Mouse (Mus musculus) adrenal gland (tissue): ENCODE measurements around the gene Elmo1.

Source experiments
- intact Hi-C: fragments of 180-260 bp; cut with DNase I; formaldehyde crosslinking; loops from one replicate; pipeline ENCODE4 v1.15.1; 2025

Elmo1 gene

DNA sequence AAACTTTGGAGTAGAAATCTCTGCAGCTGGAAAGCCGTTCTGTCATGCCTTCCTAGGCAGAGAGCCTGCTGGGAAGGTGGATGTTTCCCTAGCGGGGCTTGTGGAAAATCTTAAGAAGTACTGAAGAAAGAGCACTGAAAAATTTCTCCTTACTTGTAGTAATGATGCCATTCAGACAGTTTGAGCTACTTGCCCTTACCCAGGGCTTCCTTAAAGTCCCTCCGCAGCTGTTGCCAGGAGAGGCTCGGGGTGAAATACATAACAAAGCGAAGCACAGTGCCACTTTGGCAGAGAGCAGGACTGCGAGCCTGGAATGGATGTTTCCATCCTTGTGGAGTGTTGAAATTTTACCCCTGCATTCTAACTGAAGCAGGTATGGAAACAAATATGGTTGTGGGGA is 164.5 kb downstream of the Elmo1 start:
- intact Hi-C loops, result no loop called here

DNA sequence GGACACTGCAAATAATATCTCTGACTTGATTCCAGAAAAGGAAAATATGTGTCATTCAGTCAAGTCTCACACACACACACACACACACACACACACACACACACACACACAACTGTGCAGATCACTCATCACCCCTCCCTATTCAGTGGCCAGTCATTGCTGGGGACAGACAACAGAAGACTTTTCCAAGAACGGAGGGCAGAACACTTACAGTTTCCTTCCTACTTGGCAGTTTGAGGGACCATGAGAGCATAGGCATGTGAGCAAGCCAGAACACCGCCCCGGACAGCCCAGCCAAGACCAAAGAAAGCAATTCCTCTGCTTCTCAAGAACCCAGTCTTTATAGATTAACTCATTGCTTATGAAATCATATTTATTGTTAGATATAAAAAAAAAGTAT is 165.0 kb downstream of the Elmo1 start:
- intact Hi-C loops, result no loop called here

DNA sequence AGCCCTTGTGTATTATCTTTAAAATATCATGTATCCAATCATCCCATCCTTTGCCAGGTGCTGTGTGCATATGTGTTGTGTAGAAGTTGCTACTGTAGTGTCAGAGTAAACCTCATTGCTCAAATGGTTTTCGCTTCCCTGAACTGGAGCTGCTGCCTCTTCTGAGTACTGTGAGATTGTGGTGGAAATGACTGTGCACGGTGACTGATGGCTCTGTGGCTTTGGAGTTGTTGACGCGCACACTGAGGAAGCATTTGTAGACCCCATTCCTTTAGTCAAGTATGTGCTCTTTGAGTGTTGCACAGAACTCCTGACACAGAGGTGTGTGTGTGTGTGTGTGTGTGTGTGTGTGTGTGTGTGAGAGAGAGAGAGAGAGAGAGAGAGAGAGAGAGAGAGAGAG is 166.2 kb downstream of the Elmo1 start:
- intact Hi-C loops, result no loop called here

DNA sequence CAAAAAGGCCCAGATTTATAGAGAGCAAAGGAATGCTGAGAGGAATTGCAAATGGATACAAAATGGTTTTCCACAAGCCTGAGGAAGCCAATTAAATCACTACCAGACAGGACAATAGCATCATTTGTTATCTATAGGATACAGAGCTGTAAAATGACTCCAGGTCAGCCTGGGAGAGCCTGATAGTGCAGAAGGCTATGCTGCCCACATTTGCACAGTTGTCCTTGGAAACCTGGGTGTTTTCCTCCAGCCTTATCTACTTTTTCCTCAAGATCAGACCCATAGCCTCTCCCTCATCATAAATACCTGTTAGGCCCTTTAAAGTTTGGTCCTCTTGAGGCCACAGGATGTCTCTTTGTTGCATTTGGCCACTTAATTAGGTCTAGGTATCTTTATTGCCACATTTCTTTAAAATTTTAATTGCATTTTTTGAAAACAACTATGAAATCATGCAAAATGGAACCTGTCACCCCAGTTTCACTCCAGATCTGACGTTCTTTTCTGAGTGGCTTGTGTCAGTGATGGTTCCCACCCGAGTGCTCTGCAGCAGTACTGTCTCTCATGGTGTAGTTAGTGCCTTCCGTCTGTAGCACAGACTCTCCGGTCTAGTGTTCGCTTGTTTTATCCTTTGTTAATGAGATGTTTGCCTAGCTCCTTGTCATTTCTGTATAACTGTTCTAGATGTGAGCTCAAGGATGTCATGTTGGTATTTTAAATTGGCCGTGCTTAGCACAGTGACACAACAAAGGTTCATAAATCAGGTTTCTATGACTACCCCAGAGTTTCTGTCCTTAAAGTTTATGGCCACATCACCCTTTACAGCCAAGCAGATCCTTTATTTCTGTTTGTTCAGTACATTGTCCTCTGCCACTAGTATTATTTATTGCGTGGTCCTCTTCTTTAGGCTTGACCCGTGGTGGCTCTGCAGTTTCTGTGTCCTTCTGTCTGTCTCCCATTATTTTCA is 167.4 kb downstream of the Elmo1 start:
- intact Hi-C loops, result no loop called here

DNA sequence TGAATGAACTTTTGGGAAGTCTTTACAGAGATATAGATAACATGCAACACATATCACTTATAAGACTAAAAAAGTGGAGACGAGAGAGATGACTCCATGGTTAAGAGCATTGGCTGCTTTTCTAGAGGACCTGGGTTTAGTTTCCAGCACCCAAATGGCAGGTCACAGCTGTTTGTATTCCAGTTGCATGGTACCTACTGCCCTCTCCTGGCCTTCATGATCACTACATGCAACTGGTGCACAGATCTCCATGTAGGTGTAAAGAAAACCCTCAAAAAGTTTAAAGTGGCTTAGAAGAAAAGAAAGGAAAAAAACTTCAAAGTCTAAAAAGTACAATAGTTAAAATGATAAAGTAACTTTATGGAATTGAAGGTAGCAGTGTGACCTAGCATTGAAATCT is 172.8 kb downstream of the Elmo1 start:
- intact Hi-C loops, result no loop called here

DNA sequence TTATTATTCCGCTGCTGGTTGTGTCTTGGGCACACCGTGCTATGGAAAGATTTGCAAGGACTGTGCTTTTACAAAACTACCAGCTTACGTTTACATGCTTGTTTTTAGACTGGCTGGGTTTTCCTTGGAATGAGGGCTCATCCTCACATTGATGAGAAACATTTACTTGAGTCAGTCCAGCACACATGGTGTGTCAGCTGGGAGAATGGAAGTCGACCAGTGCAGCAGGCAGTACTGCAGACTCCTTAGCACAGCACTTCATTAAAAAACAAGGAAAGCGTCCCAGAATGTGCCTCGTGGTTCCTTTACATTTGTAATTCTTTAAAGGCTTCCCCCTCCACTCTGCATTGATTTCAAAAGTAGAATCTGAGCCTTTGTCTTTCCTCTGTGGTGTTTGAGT is 179.8 kb downstream of the Elmo1 start:
- intact Hi-C loops, result loop anchor here (2.0 to 5.0 kb wide), 3 partner anchors 178 to 573 kb away; partner anchors contain the start of genes Elmo1 and Nme8

DNA sequence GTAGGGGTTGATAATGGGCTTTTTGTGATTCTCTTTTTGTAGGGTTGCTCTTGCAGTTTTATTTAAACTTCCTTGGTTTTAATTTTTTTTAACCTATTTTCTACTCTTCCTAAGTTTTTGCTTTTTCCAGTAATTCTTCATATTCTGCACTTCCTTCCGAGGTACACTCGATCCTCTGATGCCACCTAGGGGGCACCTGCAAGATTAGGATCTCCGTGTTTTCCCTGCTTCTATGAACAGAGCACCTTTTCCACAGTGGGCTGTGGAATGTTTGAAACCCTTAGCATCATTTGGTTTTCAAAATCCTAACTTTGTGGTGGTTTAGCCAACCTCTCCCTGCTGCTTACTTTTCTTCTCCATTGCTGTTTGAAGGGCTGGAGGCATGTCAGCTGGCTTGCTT is 181.4 kb downstream of the Elmo1 start:
- intact Hi-C loops, result loop anchor here (2.0 to 5.0 kb wide), 4 partner anchors 75 to 574 kb away; partner anchors contain the start of genes Elmo1 and Nme8

DNA sequence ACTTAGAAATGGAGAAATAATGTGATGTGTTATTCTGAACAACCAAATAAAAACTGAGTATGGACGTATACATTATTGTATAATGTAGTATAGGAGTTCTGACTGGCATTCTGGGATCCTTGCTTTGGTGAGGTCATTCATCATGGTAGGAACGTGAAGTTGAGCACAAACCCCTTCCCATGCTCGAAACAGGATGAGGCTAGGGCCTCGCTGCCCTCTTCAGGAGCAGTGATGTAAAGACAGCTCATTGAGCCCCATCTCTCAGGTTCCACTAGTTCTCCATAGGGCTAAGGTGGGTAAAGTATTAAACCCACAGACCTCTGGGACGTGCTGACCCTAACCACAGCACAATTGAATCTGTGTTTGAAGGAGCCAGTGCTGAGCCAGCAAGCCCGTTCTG is 182.2 kb downstream of the Elmo1 start:
- intact Hi-C loops, result loop anchor here (2.0 to 5.0 kb wide), 3 partner anchors 76 to 575 kb away; partner anchors contain the start of genes Elmo1 and Nme8

DNA sequence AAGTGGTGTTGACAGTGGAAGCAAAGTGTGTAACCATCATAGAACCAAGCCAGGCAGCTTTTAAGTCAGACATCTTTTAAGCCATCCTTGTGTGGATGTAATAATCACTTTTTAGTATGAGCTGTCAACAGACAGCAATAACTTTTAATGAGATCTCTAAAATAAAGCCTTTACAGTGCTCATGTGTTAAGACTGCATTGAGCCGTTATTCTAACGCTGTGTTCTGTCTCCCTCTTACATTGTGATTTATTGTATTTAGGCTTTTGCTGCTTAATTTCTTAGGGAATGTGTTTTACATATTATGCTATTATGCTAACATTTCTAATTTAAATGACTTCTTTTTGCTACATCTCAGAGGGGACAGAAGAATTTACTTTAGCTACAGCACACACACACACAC is 189.5 kb downstream of the Elmo1 start:
- intact Hi-C loops, result no loop called here

DNA sequence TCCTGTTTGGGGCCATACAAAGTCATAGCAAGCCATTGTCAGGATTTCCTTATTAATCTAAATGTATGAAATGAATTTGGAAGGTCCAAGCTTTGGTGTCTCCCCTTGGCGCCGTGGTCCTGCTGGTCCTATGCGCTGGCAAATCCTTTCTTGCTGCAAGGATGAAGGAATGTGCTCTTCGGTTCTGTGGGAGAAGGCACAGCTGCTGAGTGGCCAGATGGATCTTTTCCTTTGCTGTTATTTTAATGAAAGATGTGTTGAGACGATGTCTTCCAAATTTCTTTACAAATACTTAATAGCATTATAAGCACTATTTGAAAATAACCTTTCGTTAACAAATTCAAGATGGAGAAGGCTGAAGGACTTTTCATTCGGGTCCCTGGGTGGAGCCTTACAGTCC is 193.5 kb downstream of the Elmo1 start:
- intact Hi-C loops, result no loop called here

DNA sequence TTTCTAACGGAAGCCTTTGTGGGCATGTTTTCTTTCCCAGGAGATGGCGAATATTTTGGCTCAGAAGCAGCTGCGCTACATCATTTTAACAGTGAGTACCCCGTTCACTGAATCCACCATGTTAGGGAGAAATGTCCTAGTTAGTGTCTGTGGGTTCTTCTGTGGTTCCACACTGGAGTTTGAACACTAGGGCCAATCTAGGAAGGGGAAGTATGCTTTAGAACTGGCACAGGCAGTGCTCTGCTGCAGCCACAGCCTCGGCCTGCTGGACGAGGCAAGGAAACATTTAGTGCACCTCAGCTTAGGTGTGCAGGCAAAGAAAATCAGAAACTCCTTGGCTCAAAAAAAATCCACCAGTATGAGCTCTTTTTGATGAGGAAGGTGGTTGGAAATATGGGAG is 196.3 kb downstream of the Elmo1 start:
- intact Hi-C loops, result no loop called here

DNA sequence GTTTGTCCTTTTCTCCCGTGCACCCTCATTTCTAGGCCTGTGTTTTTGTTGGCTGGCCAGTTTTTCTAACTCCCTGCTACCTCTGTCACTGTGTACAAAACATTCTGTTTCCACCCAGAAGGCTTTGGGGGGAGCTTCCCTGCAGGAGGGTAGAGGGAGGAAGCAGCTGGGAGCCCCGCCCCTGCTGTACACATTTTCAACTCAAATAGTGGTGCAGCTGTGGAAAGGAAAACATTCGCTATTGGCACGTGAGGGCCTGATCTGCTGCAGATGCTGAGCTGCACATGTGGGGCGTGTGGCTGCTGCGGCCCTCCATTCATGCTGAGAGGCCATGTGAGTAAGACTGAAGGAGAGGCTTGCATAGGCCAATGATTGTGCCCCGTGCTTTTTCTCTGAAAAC is 198.0 kb downstream of the Elmo1 start:
- intact Hi-C loops, result no loop called here

DNA sequence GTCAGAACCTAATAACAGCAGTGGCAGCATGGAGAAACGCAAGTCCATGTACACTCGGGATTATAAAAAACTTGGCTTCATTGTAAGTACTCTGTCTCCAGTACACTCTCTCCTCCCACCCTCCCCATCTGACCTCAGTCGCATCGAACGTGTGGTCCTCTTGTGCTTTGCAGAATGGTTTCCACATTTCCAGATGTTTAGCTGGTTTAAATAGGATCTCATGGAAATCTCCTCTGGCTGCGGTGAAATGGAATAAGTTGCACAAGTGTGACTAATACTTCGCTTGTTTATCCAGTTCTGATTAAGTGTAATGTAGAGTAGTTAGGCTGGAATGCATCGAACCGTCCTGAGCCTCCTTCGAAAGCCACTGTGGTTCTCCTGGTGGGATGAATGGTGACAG is 200.0 kb downstream of the Elmo1 start:
- intact Hi-C loops, result no loop called here

DNA sequence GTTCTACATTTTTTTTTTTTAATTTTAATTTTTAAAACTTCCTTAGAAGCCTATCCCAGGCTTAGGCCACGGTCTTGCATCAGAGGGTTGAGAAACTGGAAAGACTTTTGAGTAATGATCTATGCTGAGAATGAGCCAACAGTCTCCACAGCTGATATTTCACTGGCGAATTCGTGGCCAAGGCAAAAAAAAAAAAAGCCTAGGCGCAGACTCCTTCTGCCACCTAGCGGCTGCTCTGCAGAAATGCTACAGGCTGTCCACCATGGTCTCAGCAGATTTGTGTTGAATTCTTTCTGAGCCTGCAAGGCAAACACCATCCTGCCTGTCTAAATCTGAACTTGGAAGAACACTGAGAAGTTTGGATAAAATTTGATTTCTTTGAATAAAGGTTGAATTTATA is 202.0 kb downstream of the Elmo1 start:
- intact Hi-C loops, result loop anchor here (2.0 kb wide), 1 partner anchor 594 kb away; no protein-coding TSS in a partner anchor

DNA sequence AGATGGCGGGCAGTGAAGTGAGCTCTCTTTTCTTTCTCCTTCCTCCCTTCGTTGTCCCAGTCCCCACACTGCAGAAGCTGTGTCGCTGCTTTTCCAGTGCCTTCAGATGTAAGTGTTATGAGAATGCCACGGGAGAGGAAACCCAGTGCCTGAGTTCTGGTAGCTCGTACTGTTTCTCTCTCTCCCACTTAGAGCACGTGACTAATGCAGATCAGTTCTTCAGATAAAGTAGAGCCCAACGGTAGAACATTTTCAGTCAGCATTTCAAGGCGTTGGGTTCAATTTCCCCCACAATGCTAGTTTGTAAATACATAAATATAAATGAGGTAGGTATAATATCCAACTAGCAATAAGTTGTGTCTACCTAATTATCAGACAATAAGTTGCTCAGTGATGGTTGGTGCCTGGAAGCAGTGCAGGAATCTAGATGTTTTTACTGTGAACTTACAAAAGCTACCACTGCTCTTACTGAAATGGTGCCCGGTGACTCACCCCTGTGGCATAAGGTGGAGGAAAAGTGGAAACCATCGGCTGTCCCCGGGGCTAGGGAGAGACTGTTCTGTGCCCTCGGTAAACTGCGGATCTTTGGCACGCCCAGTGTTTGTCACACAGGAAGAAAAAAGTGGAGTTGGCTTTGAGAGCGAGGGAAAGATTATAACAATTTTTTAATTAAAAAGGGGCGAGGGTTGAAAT is 205.0 kb downstream of the Elmo1 start:
- intact Hi-C loops, result loop anchor here (5.0 kb wide), 1 partner anchor 642 kb away; no protein-coding TSS in a partner anchor

DNA sequence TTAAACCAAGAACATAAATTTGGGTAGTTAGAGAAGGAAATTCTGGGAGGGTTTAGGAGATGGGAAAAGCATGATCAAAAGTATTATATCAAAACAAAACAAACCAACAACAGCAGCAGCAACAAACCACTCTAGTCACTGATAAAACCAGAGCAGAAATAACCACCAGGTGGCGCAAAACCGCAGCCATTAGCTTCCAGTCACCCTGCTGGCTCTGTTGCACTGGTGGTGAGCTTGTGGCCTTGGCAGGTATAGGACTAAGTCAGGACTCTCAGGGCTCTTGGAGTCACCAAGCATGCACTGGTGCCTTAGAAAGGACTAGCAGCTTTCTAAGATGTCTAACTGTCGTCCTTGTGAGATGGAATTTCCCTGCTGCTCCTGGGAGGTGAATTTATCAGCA is 207.4 kb downstream of the Elmo1 start:
- intact Hi-C loops, result loop anchor here (5.0 kb wide), 1 partner anchor 639 kb away; no protein-coding TSS in a partner anchor

DNA sequence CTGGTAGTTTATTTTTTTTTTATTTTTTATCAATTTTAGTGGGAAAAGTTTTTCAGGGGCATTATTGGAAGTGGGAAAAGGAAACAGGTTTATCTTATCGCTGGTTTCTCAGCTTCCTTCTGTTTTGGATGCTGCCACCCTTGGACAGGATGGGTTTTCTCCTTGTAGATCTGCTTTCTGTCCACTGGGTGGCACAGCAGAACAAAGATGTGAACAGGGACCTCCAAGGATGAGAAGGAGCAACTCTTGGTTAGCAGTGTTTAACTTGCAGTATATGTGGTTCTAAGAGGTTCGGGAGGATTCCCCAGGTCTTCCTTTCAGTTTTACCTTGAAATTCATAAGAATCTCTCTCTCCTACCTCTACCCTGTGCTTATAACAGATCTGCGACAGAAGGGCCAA is 209.0 kb downstream of the Elmo1 start:
- intact Hi-C loops, result loop anchor here (5.0 kb wide), 1 partner anchor 638 kb away; no protein-coding TSS in a partner anchor

DNA sequence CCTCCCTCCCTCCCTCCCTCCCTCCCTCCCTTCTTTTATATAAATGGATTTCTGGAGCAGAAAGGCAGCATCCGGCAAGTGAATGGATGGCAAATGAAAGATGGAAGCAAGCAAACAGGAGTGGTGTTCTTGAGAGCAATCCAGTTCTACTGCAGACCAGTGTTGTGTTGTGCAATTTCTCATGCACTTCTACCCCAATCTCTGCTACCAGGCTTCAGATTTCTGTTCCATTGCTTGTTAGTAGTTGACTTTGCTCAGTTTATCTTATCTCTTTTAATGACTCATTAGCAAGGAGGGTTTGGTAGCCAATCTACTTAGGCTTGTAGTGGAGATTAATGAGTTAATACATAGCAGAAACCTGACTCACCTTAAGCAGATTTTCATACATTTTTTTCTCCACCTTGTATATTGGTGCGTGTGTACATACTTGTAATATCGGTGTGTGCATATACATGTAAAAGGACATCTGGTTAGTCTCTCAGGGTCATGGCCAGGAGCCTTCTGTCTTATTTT is 209.7 kb downstream of the Elmo1 start:
- intact Hi-C loops, result loop anchor here (10.0 kb wide), 1 partner anchor 295 kb away; no protein-coding TSS in a partner anchor

DNA sequence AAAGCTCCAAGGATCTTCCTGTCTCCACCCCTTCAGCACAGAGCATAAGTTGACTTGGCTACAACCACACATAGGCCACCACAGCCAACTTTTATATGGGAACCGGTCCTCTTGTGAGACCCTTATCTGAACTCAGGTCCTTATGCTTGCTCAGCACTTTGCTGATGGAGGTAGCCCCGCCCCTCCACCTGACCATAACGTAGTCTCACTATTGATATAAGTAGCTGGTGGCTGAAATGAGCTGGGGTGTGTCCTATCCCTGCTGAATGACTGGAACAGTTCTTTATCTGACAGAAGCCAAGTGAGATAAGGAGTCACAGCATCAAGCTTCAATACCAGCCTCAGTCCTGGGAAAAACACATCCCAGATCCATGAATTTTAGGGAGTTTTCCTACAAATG is 210.2 kb downstream of the Elmo1 start:
- intact Hi-C loops, result loop anchor here (10.0 kb wide), 1 partner anchor 294 kb away; no protein-coding TSS in a partner anchor

DNA sequence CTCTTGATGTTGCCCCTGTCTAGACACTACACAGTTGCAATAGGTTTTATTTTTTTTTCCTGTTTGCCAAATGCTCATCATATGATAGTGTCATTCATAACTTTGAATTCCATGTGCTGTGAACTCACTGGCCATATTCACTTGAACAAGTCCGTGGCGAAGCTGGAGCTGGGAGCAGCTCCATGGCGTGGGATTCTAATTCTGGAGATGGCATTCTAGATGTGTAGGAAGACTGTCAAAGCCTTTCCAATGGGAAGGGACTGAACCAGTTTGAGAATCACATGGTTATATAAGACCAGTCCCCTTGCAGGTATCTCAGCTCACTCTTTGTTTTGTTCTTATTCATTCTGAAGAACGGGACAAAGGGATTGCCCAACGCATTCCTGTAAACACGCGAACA is 211.4 kb downstream of the Elmo1 start:
- intact Hi-C loops, result loop anchor here (10.0 kb wide), 1 partner anchor 293 kb away; no protein-coding TSS in a partner anchor

DNA sequence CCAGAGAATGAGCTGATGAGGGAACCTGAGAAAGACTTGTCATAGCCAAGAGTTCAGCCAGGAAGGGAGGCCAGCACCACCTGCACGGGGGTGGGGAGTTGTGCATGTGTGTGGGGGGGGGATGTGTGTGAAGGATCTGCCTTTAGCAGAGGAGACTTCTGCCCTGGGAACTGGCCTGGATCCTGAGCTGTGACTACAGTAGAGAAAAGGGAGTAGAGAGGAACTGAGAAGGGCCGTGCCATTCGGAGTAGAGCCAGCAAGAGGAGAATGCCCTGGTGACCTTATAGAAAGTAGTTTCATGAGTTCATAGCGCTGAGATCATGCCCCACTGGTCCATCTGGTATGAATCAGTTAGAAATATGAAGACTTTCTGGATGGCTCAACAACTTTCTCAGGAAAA is 215.2 kb downstream of the Elmo1 start:
- intact Hi-C loops, result loop anchor here (10.0 kb wide), 1 partner anchor 289 kb away; no protein-coding TSS in a partner anchor
